Mouse (Mus musculus) ES-Bruce4 (cell line): ENCODE measurements around the gene Ctnnd1. TPM values are rescaled to one million over a fixed set of nuclear protein-coding genes. Genes with fewer than 3 reads are reported as not detected.

Experiments used
- H3K27ac ChIP-seq: 2 replicates; pipeline ENCODE4 v1.5.1; 2012; ENCODE audit warnings: low read length, inconsistent platforms; ENCODE audit not compliant: insufficient read depth
- H3K27me3 ChIP-seq: 2 replicates; pipeline ENCODE4 v1.6.1; 2012; ENCODE audit warnings: mild to moderate bottlenecking, low read length, inconsistent platforms; ENCODE audit not compliant: control insufficient read depth, poor library complexity, insufficient read depth, severe bottlenecking
- H3K36me3 ChIP-seq: 2 replicates; pipeline ENCODE4 v1.6.1; 2012; ENCODE audit warnings: inconsistent platforms, mild to moderate bottlenecking, low read length, moderate library complexity; ENCODE audit not compliant: control insufficient read depth, poor library complexity, insufficient read depth, severe bottlenecking
- H3K4me1 ChIP-seq: one replicate; pipeline ENCODE4 v1.8.1; 2011; ENCODE audit warnings: low read length; ENCODE audit not compliant: control insufficient read depth, insufficient read depth
- H3K4me3 ChIP-seq: 2 replicates; pipeline ENCODE4 v1.5.1; 2011; ENCODE audit warnings: low read depth, mild to moderate bottlenecking, low read length
- H3K9ac ChIP-seq: 2 replicates; pipeline ENCODE4 v1.6.1; 2012; ENCODE audit warnings: low read depth, mild to moderate bottlenecking, inconsistent platforms; ENCODE audit not compliant: poor library complexity, severe bottlenecking
- H3K9me3 ChIP-seq: replicated peaks from 2 replicates; pipeline ENCODE4 v1.6.1; 2012; ENCODE audit warnings: mild to moderate bottlenecking, low read length, inconsistent platforms; ENCODE audit not compliant: control insufficient read depth, poor library complexity, insufficient read depth, severe bottlenecking
- CTCF ChIP-seq: IDR thresholded peaks from one replicate; pipeline ENCODE4 v1.8.1; 2011; ENCODE audit warnings: low read depth, low read length
- EP300 ChIP-seq: IDR thresholded peaks from 2 replicates; pipeline ENCODE4 v1.6.1; 2011; ENCODE audit warnings: low read depth, low read length; ENCODE audit not compliant: insufficient read depth
- POLR2A ChIP-seq: IDR thresholded peaks from one replicate; pipeline ENCODE4 v1.8.1; 2011; ENCODE audit warnings: low read length; ENCODE audit not compliant: insufficient read depth
- polyA plus RNA-seq: library from polyadenylated mRNA; stranded (reverse); fragments of >200 nt; gene quantifications from 2 replicates; pipeline ENCODE4 v1.2.4, GENCODE M21; 2011; ENCODE audit warnings: low read depth; ENCODE audit not compliant: missing spikeins, insufficient read depth, insufficient read length

The Ctnnd1 gene
- polyA plus RNA-seq, 1 experiment: 239 TPM

DNA sequence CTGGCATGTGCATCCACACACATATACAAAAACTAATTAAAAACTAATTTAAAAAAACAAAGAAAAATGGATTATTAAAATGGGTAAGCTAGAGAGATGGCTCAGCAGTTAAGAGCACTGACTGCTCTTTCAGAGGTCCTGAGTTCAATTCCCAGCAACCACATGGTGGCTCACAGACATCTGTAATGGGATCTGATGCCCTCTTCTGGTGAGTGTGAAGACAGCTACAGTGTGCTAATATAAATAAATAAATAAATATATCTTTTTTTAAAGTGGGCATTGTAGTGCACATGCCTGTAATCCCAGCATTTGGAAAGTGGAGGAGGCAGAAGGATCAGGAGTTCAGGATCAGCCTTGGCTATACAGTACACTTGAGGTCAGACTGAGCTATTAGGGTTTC lies 2.8 kb upstream of the Ctnnd1 start:
- TF ChIP-seq EP300 (no peak), CTCF (no peak), POLR2A (no peak)
- no peaks in the 10 kb centered on the region for H3K27me3 ChIP-seq
- H3K4me1 ChIP-seq: no peaks in the 10 kb centered on the region
- no peak overlapping the region for H3K4me3 ChIP-seq
- no peak overlapping the region for H3K27ac ChIP-seq
- H3K9me3 ChIP-seq: no peaks in the 10 kb centered on the region
- H3K36me3 ChIP-seq: no peaks in the 10 kb centered on the region
- no peak overlapping the region for H3K9ac ChIP-seq

DNA sequence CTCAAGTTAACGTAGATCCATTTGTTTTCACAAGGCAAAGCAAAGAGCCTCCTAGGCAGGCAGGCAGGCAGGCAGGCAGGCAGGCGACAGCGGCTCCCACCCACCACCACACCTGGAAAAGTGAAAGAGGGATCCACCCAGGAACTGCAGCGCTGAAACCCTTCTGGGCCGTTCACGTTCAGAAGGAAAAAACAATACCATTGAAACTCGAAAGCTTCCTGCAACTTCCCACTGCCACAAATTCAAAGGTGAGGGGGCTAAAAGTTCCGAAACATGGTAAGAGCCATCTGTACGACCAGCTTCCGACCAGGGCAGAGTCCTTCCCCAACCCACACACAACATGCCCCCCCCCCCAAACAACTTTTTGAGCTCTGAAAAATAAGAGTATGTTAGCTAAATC lies 891 bp downstream of the Ctnnd1 start:
- Histone ChIP-seq H3K9me3 (no peaks in the 10 kb centered on the region; the same call in 1 of the 2 replicates), H3K9ac (peak overlapping the region; percentile 60), H3K27ac (peak overlapping the region; percentile 75; the same call in 1 of the 2 replicates), H3K27me3 (no peaks in the 10 kb centered on the region), H3K4me1 (no peaks in the 10 kb centered on the region), H3K36me3 (no peaks in the 10 kb centered on the region), H3K4me3 (peak overlapping the region; percentile 97)
- TF ChIP-seq EP300 (no peak), CTCF (no peak), POLR2A (no peak)

DNA sequence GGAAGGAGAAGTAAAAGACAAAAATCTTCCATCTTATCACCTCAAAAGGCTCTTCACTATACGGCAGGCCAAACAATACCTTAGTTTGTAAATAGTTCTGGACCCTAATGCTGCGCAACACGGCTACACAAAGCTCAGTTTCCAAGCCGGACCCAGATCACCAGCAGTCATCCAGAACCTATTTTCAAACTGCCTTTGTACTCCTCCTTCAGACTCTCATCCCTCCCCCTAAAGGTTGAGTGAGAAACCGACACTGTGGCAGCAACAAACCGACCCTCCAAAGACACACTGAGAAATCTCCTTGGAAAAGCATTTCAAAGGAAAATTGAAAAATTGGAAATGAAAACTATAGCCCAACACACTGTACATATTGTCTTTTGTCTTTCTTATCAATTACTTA lies 2.2 kb downstream of the Ctnnd1 start:
- H3K27me3 ChIP-seq: no peaks in the 10 kb centered on the region
- H3K9ac ChIP-seq: peak overlapping the region; percentile 60
- peak overlapping the region; percentile 50 for H3K4me3 ChIP-seq
- TF ChIP-seq POLR2A: no peak
- TF ChIP-seq EP300: no peak
- no peak for TF ChIP-seq CTCF
- no peaks in the 10 kb centered on the region for H3K4me1 ChIP-seq
- H3K9me3 ChIP-seq: no peaks in the 10 kb centered on the region; the same call in 1 of the 2 replicates
- 0 out of 2 replicates have a peak overlapping the region, but pooled peaks have one; percentile 19 for H3K27ac ChIP-seq
- no peaks in the 10 kb centered on the region for H3K36me3 ChIP-seq

- H3K4me1 ChIP-seq: no peaks in the 10 kb centered on the region
- H3K27me3 ChIP-seq: no peaks in the 10 kb centered on the region
- TF ChIP-seq POLR2A (no peak), CTCF (no peak), EP300 (no peak)
- H3K36me3 ChIP-seq: no peaks in the 10 kb centered on the region
- H3K27ac ChIP-seq: no peak overlapping the region
- no peak overlapping the region for H3K9ac ChIP-seq
- no peaks in the 10 kb centered on the region; the same call in 1 of the 2 replicates for H3K9me3 ChIP-seq
- H3K4me3 ChIP-seq: no peak overlapping the region
These were observed 3.5 kb downstream of the Ctnnd1 start for GRCm38 (mm10) chr2:84647051-84647568.

DNA sequence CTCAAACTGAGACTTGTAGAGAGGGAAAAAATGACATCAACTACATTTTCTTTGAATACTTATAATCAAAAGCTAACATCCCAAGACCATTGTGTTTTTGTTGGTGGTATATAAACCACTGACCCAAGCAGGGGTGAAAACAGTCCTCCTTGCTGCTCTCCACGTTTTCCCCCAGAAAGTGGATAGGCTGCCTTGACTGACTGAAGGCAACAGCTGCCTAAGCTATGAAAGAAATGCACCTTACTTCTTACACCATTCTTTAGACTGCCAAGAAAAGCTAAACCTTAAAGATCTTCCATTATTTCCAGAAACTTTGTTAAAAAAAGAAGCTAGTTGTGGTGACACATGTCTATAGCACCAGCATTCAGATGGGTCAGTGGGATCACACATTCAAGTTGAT lies 4.4 kb downstream of the Ctnnd1 start:
- Histone ChIP-seq H3K4me3 (no peak overlapping the region), H3K27me3 (no peaks in the 10 kb centered on the region), H3K4me1 (no peaks in the 10 kb centered on the region), H3K9ac (no peak overlapping the region), H3K27ac (no peak overlapping the region), H3K36me3 (no peaks in the 10 kb centered on the region), H3K9me3 (no peaks in the 10 kb centered on the region; the same call in 1 of the 2 replicates)
- TF ChIP-seq POLR2A (no peak), EP300 (no peak), CTCF (no peak)

DNA sequence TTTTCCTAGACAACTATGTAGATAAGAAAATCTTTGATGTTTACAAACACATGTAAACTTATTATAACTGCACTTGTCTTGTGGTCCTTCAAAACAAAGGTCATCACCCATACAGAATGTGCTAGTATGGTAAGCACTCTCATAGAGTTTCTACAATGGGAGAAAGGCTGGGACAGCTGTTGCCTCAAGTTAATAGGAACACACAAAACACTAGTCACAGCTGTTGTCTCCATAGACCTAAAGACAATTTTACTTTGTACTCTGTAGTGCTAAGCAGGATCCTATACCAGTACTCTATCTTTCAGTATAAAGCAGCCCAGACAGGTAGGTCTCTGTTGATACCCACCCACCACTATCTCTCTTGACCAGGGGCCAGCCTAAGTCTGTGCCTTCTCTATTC lies 9.7 kb downstream of the Ctnnd1 start:
- Histone ChIP-seq H3K27ac (no peak overlapping the region), H3K9me3 (no peaks in the 10 kb centered on the region), H3K36me3 (no peaks in the 10 kb centered on the region; the same call in 1 of the 2 replicates), H3K4me3 (no peak overlapping the region), H3K27me3 (no peaks in the 10 kb centered on the region), H3K4me1 (no peaks in the 10 kb centered on the region), H3K9ac (no peak overlapping the region)
- no peak for TF ChIP-seq POLR2A
- TF ChIP-seq EP300: no peak
- no peak for TF ChIP-seq CTCF
